Mouse (Mus musculus) left cerebral cortex, postnatal 36 days (tissue): ENCODE measurements around the gene Tmem51. TPM values are rescaled to one million over a fixed set of nuclear protein-coding genes. Genes with fewer than 3 reads are reported as not detected.
"Not testable (repeated sequence)": the region's sequence is repeated elsewhere in the genome, so short reads cannot be mapped to it uniquely, and the experiment has no call there.

Source experiments
- DNase-seq, 2 experiments: peaks; one replicate each; pipeline ENCODE4 v3.0.0; 2021 to 2022; ENCODE audit warnings: low spot score in 2 of 2, mixed read lengths in 1 of 2
- intact Hi-C: fragments of 180-260 bp; cut with DNase I; formaldehyde crosslinking; loops from one replicate; pipeline ENCODE4 v1.15.1; 2025
- total RNA-seq, 2 experiments: library from RNA; stranded (reverse); gene quantifications; 2 replicates each; pipeline ENCODE4 v1.2.3; 2021

Tmem51 gene
- total RNA-seq, 2 experiments from 2014 or later = 4.8 to 5.4 TPM

- no peak for DNase-seq
- intact Hi-C loops = no loop called here
Observed at GRCm38 (mm10) chr4:142063057-142063534, 21.0 kb downstream of the Tmem51 start.

- DNase-seq = no peak
- intact Hi-C loops = no loop called here
Observed at GRCm38 (mm10) chr4:142061485-142062240, 22.4 kb downstream of the Tmem51 start.

- DNase-seq = no peak
- intact Hi-C loops = no loop called here
Observed at GRCm38 (mm10) chr4:142060455-142061378, 23.4 kb downstream of the Tmem51 start.

GRCm38 (mm10) chr4:142059841-142060193 lies 24.3 kb downstream of the Tmem51 start:
- DNase-seq = no peak
- intact Hi-C loops = no loop called here

GRCm38 (mm10) chr4:142059113-142059840 lies 24.8 kb downstream of the Tmem51 start:
- intact Hi-C loops = no loop called here
- no peak for DNase-seq

DNA sequence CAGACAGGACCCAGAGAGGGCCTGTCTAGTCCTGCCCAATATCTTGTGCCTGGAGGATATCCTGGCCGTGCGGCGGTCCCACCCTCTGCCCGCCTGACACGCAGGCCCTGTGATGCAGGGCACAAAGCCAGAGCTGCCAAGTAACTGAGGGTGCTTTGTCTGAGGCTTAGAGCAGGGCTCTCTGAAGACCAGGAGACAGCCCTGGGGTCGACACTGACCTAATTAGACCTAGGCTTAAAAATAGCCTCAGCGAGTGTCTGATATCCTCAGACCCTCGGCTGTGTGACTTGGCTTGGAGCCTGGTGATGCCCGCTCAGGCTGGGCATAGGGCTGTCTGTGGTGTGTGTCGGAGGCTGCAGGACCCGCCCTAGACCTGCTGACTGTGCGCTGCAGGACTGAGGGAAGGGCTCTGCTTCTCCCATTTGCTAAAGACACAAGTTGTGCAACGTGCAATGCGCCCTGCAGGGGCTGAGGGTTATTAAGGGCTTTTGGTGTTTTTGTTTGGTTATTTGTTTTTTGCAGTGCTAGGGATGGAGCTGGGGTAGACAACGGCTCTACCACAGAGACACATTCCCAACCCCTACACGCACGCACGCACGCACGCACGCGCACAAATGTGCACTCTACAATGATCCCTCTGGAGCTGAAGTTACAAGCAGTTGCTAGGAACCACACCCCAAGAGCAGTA lies 26.4 kb downstream of the Tmem51 start:
- intact Hi-C loops = no loop called here
- peak in 1 of 2 experiments; percentile 16 for DNase-seq

DNA sequence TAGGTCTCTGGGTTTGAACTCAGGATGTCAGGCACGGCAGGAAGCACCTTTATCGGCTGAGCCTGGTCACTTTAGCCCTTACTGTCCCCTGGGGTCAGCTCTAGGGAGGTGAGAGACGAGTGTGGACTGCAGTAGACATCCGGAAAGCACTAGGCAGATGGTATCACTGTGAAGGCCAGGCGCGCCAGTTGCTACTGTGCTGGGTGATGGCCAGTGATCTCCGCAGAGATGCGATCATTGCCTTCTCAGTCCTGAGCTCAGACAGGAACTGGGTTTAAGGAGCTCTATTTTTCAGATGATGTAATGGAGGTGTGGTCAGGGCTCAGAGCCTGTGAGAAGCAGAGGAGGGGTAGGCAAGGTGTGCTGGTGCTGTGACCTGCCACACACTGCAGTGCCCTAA lies 28.5 kb downstream of the Tmem51 start:
- no peak for DNase-seq
- intact Hi-C loops = no loop called here

DNA sequence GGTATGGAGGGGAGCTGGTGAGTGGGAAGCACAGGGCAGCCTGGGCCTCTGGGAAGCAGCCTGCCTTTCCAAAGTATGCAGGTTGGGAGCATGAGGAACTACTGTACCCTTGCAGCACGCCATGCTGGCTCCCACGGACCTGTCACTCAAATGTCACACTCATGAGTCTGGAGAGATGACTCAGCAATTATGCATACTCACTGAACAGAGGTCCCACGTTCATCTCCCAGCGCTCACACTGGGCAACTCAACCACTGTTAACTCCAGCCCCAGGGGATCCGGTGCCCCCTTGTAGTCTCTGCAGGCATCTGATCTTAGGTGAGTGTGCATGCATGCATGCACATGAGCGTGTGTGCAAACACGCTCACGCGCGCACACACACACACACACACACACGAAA lies 29.5 kb downstream of the Tmem51 start:
- no peak for DNase-seq
- intact Hi-C loops = no loop called here

GRCm38 (mm10) chr4:142053661-142054448 lies 30.2 kb downstream of the Tmem51 start:
- intact Hi-C loops = no loop called here
- no peak for DNase-seq

DNA sequence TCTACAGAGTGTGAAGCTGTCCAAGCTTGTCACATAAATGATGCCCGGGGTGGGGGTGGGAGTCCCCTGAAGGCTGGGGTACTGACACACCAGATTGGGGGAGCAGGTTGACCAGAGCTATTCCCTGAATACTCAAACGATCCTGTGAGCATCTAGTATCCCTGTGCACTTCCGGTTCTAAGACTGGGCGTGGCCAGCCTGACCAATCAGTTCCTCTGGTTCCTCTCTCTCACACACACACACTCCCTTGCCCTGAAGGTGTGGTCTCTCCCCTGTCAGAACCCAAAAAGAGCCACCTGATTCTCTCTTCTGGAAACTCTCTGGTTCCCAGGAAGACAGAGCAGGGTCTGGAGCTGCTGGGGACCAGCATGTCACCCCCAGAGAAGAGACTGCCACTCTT lies 30.8 kb downstream of the Tmem51 start:
- intact Hi-C loops = no loop called here
- DNase-seq = no peak

- DNase-seq = no peak
- intact Hi-C loops = no loop called here
Observed at GRCm38 (mm10) chr4:142052391-142053132, 31.5 kb downstream of the Tmem51 start.

DNA sequence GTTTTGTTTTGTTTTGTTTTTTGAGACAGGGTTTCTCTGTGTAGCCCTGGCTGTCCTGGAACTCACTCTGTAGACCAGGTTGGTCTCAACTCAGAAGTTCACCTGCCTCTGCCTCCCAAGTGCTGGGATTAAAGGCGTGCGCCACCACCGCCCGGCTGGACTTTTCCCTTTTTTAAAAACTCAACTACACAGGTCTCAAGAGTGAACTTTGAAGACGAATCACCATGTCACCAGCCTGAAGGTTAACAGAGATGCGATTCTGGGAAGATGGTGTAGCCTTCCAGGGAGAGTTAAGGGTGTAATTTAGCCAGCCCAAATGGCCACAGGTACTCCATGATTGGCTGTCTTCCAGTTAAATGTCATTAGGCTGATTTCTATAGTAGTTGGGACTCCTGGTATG lies 32.2 kb downstream of the Tmem51 start:
- DNase-seq, intact Hi-C loops: not testable (repeated sequence)

GRCm38 (mm10) chr4:142049963-142050362 lies 34.1 kb downstream of the Tmem51 start:
- DNase-seq = no peak
- intact Hi-C loops = no loop called here

GRCm38 (mm10) chr4:142048391-142048790 lies 35.7 kb downstream of the Tmem51 start:
- DNase-seq = no peak
- intact Hi-C loops = no loop called here

- intact Hi-C loops = no loop called here
- no peak for DNase-seq
Observed at GRCm38 (mm10) chr4:142047005-142047404, 37.1 kb downstream of the Tmem51 start.

DNA sequence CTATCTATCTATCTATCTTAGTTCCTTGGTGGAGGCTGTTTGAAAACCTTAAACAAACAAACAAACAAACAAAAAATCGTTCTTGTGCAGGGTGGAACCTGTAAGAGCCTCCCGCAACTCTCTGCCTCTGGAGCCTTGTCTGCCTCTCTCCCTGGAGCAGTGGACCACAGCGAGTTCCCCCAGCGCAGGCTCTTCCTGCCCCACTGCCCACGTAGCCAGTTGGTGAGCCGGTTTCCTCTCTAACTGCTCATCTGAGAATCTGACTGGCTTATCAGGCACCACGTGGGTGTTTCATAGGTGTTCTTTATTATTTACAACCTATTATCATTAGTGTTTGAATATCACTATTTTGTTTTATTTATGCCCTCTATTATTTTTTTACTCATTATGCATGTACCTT lies 37.6 kb downstream of the Tmem51 start:
- intact Hi-C loops = no loop called here
- DNase-seq = no peak

GRCm38 (mm10) chr4:142045595-142046163 lies 38.4 kb downstream of the Tmem51 start:
- DNase-seq = no peak
- intact Hi-C loops = no loop called here

DNA sequence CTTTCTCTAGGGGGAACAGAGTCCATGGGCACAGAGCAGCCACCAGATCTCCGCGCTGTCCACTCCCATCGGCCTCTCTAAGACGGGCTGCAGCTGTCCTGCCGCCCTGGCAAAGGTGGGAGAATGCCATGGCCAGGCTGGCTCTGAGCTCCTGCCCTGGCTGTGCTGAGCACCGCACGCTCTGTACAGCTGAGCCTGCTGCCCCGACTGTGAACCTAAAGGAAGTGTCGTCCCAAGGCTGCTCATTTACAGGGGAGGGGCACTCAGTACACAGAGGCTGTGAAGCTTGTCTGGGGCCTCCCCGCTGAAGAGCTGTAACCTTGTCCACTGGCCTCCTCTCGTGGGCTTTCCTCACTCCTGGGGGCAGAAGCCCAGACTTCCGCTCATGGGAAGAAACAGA lies 39.7 kb downstream of the Tmem51 start:
- intact Hi-C loops = no loop called here
- DNase-seq = no peak
